Mouse (Mus musculus) forebrain, embryonic 15.5 days (tissue): Measurements from ENCODE around the gene Cct8l1. TPM values are rescaled to one million over a fixed set of nuclear protein-coding genes. Genes with fewer than 3 reads are reported as not detected.

Source experiments
- ATAC-seq: fragments of 200-750 bp; cut with Nextera tagmentation; replicated peaks from 2 replicates; pipeline ENCODE4 v1.8.0; 2017; ENCODE audit warnings: mild to moderate bottlenecking, moderate TSS enrichment, moderate library complexity
- H3K27ac ChIP-seq: fragments of 300-500 bp; sonication (generic); replicated peaks from 2 replicates; pipeline ENCODE4 v1.5.1; 2015; ENCODE audit warnings: mild to moderate bottlenecking, inconsistent platforms
- H3K27me3 ChIP-seq: fragments of 300-500 bp; sonication (generic); 2 replicates; pipeline ENCODE4 v1.6.1; 2015; ENCODE audit warnings: inconsistent platforms
- H3K36me3 ChIP-seq: fragments of 300-500 bp; sonication (generic); 2 replicates; pipeline ENCODE4 v1.6.1; 2015; ENCODE audit warnings: mild to moderate bottlenecking, inconsistent platforms
- H3K4me1 ChIP-seq: fragments of 300-500 bp; sonication (generic); 2 replicates; pipeline ENCODE4 v1.6.1; 2015; ENCODE audit warnings: inconsistent platforms
- H3K4me2 ChIP-seq: fragments of 300-500 bp; sonication (generic); replicated peaks from 2 replicates; pipeline ENCODE4 v1.6.1; 2015; ENCODE audit warnings: mild to moderate bottlenecking, inconsistent platforms
- H3K4me3 ChIP-seq: fragments of 300-500 bp; sonication (generic); 2 replicates; pipeline ENCODE4 v1.5.1; 2015; ENCODE audit warnings: mild to moderate bottlenecking, inconsistent platforms
- H3K9ac ChIP-seq: fragments of 300-500 bp; sonication (generic); replicated peaks from 2 replicates; pipeline ENCODE4 v1.6.1; 2015; ENCODE audit warnings: mild to moderate bottlenecking, inconsistent platforms
- H3K9me3 ChIP-seq: fragments of 300-500 bp; sonication (generic); 2 replicates; pipeline ENCODE4 v1.6.1; 2016; ENCODE audit warnings: inconsistent platforms
- WGBS: fragments of 180-500 bp; shearing (Covaris S2); methylation state at CpG from one replicate; pipeline ENCODE4 v1.1.7; 2015; ENCODE audit warnings: mixed read lengths; 5-methylcytosine and 5-hydroxymethylcytosine counted together
- polyA plus RNA-seq: library from polyadenylated mRNA; unstranded; fragments of >200 nt; fragmentation: Nextera tagmentation; extraction: Ambion mirVana; gene quantifications from 2 replicates; pipeline ENCODE4 v1.2.1, GENCODE M21; 2015

Cct8l1 gene
- polyA plus RNA-seq, 1 experiment from 2014 or later = not detected

- 92% methylated on average over 5 of the region's 5 CpGs for WGBS
- Histone ChIP-seq H3K9me3 (no peaks in the 10 kb centered on the region), H3K4me1 (no peaks in the 10 kb centered on the region), H3K36me3 (no peaks in the 10 kb centered on the region), H3K4me2 (no peak overlapping the region), H3K27me3 (no peaks in the 10 kb centered on the region), H3K27ac (no peak overlapping the region), H3K4me3 (no peak overlapping the region), H3K9ac (no peak overlapping the region)
- no peak for ATAC-seq
Observed at GRCm38 (mm10) chr5:25506041-25506440, 9.8 kb upstream of the Cct8l1 start.

GRCm38 (mm10) chr5:25516301-25516895 lies 531 bp downstream of the Cct8l1 start:
- H3K27me3 ChIP-seq = no peaks in the 10 kb centered on the region
- H3K27ac ChIP-seq = no peak overlapping the region
- no peak for ATAC-seq
- no peak overlapping the region for H3K4me3 ChIP-seq
- H3K36me3 ChIP-seq = no peaks in the 10 kb centered on the region
- no peaks in the 10 kb centered on the region for H3K9me3 ChIP-seq
- H3K9ac ChIP-seq = no peak overlapping the region
- no peaks in the 10 kb centered on the region for H3K4me1 ChIP-seq
- no peak overlapping the region for H3K4me2 ChIP-seq
- WGBS = 92% methylated on average over 11 of the region's 11 CpGs

GRCm38 (mm10) chr5:25517550-25517949 lies 1.7 kb downstream of the Cct8l1 start:
- ATAC-seq = no peak
- Histone ChIP-seq H3K27me3 (no peaks in the 10 kb centered on the region), H3K9ac (no peak overlapping the region), H3K27ac (no peak overlapping the region), H3K9me3 (no peaks in the 10 kb centered on the region), H3K4me1 (no peaks in the 10 kb centered on the region), H3K36me3 (no peaks in the 10 kb centered on the region), H3K4me2 (no peak overlapping the region), H3K4me3 (no peak overlapping the region)
- WGBS = 82% methylated on average over 5 of the region's 5 CpGs

GRCm38 (mm10) chr5:25519820-25520219 lies 4.0 kb downstream of the Cct8l1 start:
- Histone ChIP-seq H3K9ac (no peak overlapping the region), H3K36me3 (no peaks in the 10 kb centered on the region), H3K27ac (no peak overlapping the region), H3K4me1 (no peaks in the 10 kb centered on the region), H3K27me3 (no peaks in the 10 kb centered on the region), H3K9me3 (no peaks in the 10 kb centered on the region), H3K4me2 (no peak overlapping the region), H3K4me3 (no peak overlapping the region)
- ATAC-seq = no peak
- 75% methylated on average over 3 of the region's 3 CpGs for WGBS

GRCm38 (mm10) chr5:25521461-25521860 lies 5.6 kb downstream of the Cct8l1 start:
- ATAC-seq = no peak
- no peaks in the 10 kb centered on the region for H3K9me3 ChIP-seq
- whole genome bisulfite sequencing = 79% methylated on average over 5 of the region's 5 CpGs

GRCm38 (mm10) chr5:25526116-25526515 lies 10.2 kb downstream of the Cct8l1 start:
- no peak overlapping the region for H3K9ac ChIP-seq
- WGBS = 60% methylated on average over 5 of the region's 5 CpGs
- no peaks in the 10 kb centered on the region for H3K27me3 ChIP-seq
- no peak overlapping the region for H3K27ac ChIP-seq
- H3K4me1 ChIP-seq = peaks cover 7% of the 10 kb centered on the region
- no peaks in the 10 kb centered on the region for H3K9me3 ChIP-seq
- no peak overlapping the region for H3K4me2 ChIP-seq
- no peaks in the 10 kb centered on the region for H3K36me3 ChIP-seq
- ATAC-seq = no peak
- H3K4me3 ChIP-seq = no peak overlapping the region

More at GRCm38 (mm10) chr5:25521461-25521860, 5.6 kb downstream of the Cct8l1 start:
- no peaks in the 10 kb centered on the region for H3K4me1 ChIP-seq
- no peaks in the 10 kb centered on the region for H3K27me3 ChIP-seq
- H3K4me2 ChIP-seq = no peak overlapping the region
- H3K4me3 ChIP-seq = no peak overlapping the region
- H3K27ac ChIP-seq = no peak overlapping the region
- H3K36me3 ChIP-seq = no peaks in the 10 kb centered on the region
- H3K9ac ChIP-seq = no peak overlapping the region

- Histone ChIP-seq H3K27me3 (no peaks in the 10 kb centered on the region), H3K9ac (no peak overlapping the region), H3K27ac (no peak overlapping the region), H3K9me3 (no peaks in the 10 kb centered on the region), H3K4me2 (no peak overlapping the region), H3K4me3 (no peak overlapping the region), H3K4me1 (peaks cover 7% of the 10 kb centered on the region), H3K36me3 (no peaks in the 10 kb centered on the region)
- 47% methylated on average over 4 of the region's 4 CpGs for WGBS
- ATAC-seq = no peak
Observed at GRCm38 (mm10) chr5:25526926-25527325, 11.1 kb downstream of the Cct8l1 start.

GRCm38 (mm10) chr5:25527971-25528370 lies 12.1 kb downstream of the Cct8l1 start:
- Histone ChIP-seq H3K27ac (no peak overlapping the region), H3K27me3 (no peaks in the 10 kb centered on the region), H3K4me2 (no peak overlapping the region), H3K4me3 (no peak overlapping the region), H3K4me1 (peaks cover 10% of the 10 kb centered on the region), H3K9ac (no peak overlapping the region), H3K9me3 (no peaks in the 10 kb centered on the region), H3K36me3 (no peaks in the 10 kb centered on the region)
- no peak for ATAC-seq
- WGBS = 77% methylated on average over 1 of the region's 1 CpGs

GRCm38 (mm10) chr5:25528851-25529528 lies 13.1 kb downstream of the Cct8l1 start:
- Histone ChIP-seq H3K36me3 (no peaks in the 10 kb centered on the region), H3K27me3 (no peaks in the 10 kb centered on the region), H3K9me3 (no peaks in the 10 kb centered on the region), H3K27ac (peak overlapping the region; percentile 96), H3K4me1 (peaks cover 10% of the 10 kb centered on the region), H3K9ac (peak overlapping the region; percentile 57), H3K4me3 (peak overlapping the region; percentile 62), H3K4me2 (peak overlapping the region; percentile 56)
- WGBS = 10% methylated on average over 22 of the region's 22 CpGs
- ATAC-seq = peak; percentile 75; the same call in 1 of the 2 replicates

- Histone ChIP-seq H3K27ac (peak overlapping the region; percentile 96), H3K27me3 (no peaks in the 10 kb centered on the region), H3K9me3 (no peaks in the 10 kb centered on the region), H3K4me2 (peak overlapping the region; percentile 56), H3K36me3 (no peaks in the 10 kb centered on the region), H3K4me3 (peak overlapping the region; percentile 62), H3K4me1 (peaks cover 10% of the 10 kb centered on the region), H3K9ac (peak overlapping the region; percentile 73)
- peak; percentile 99 for ATAC-seq
- under 1% methylated on average over 82 of the region's 87 CpGs for WGBS
Observed at GRCm38 (mm10) chr5:25529529-25530421, 13.9 kb downstream of the Cct8l1 start.

- Histone ChIP-seq H3K4me2 (peak overlapping the region; percentile 56), H3K36me3 (no peaks in the 10 kb centered on the region), H3K9me3 (no peaks in the 10 kb centered on the region), H3K27ac (peak overlapping the region; percentile 96), H3K4me1 (peaks cover 10% of the 10 kb centered on the region), H3K4me3 (peak overlapping the region; percentile 62), H3K9ac (peak overlapping the region; percentile 73; the same call in 1 of the 2 replicates), H3K27me3 (no peaks in the 10 kb centered on the region)
- WGBS = 13% methylated on average over 2 of the region's 2 CpGs
- ATAC-seq = no peak
Observed at GRCm38 (mm10) chr5:25530629-25531028, 14.8 kb downstream of the Cct8l1 start.
